Mouse (Mus musculus): ENCODE data around the gene Zic1. TPM values are rescaled to one million over a fixed set of nuclear protein-coding genes. Genes with fewer than 3 reads are reported as not detected.
A peak's percentile ranks its signal among the peaks of the same experiment; 100 is the strongest.

Gene Zic1
- polyA plus RNA-seq, 1 experiment, result 0.13 TPM

- TF ChIP-seq CTCF (IDR thresholded peaks at IDR 0.05; ENCODE audit: low read depth, low read length) (no peak), EP300 (IDR thresholded peaks at IDR 0.05; ENCODE audit: insufficient read depth, low read depth, low read length) (no peak), POLR2A (IDR thresholded peaks at IDR 0.05; ENCODE audit: insufficient read depth, low read length) (no peak)
- H3K27ac ChIP-seq (ENCODE audit: insufficient read depth, low read length), result no peak overlapping the region
- H3K4me3 ChIP-seq (ENCODE audit: low read depth, low read length), result peak overlapping the region; percentile 3
- H3K9me3 ChIP-seq (replicated peaks; ENCODE audit: control insufficient read depth, insufficient read depth, low read length, poor library complexity, severe bottlenecking), result no peaks in the 10 kb centered on the region
- no peaks in the 10 kb centered on the region for H3K36me3 ChIP-seq (ENCODE audit: control insufficient read depth, insufficient read depth, low read length, poor library complexity, severe bottlenecking)
- no peak overlapping the region for H3K9ac ChIP-seq (ENCODE audit: low read depth, poor library complexity, severe bottlenecking)
- H3K27me3 ChIP-seq (ENCODE audit: control insufficient read depth, insufficient read depth, low read length, poor library complexity, severe bottlenecking), result peaks cover 36% of the 10 kb centered on the region
- H3K4me1 ChIP-seq (ENCODE audit: control insufficient read depth, insufficient read depth, low read length), result peaks cover 1% of the 10 kb centered on the region
These were observed 13.0 kb upstream of the Zic1 start for GRCm38 (mm10) chr9:91378411-91379299.

- Histone ChIP-seq H3K4me3 (ENCODE audit: low read depth, low read length) (no peak overlapping the region), H3K4me1 (ENCODE audit: control insufficient read depth, insufficient read depth, low read length) (no peaks in the 10 kb centered on the region), H3K27ac (ENCODE audit: insufficient read depth, low read length) (no peak overlapping the region), H3K36me3 (ENCODE audit: control insufficient read depth, insufficient read depth, low read length, poor library complexity, severe bottlenecking) (no peaks in the 10 kb centered on the region), H3K9ac (ENCODE audit: low read depth, poor library complexity, severe bottlenecking) (no peak overlapping the region), H3K27me3 (ENCODE audit: control insufficient read depth, insufficient read depth, low read length, poor library complexity, severe bottlenecking) (peaks cover 37% of the 10 kb centered on the region), H3K9me3 (replicated peaks; ENCODE audit: control insufficient read depth, insufficient read depth, low read length, poor library complexity, severe bottlenecking) (no peaks in the 10 kb centered on the region)
- TF ChIP-seq CTCF (IDR thresholded peaks at IDR 0.05; ENCODE audit: low read depth, low read length) (no peak), POLR2A (IDR thresholded peaks at IDR 0.05; ENCODE audit: insufficient read depth, low read length) (no peak), EP300 (IDR thresholded peaks at IDR 0.05; ENCODE audit: insufficient read depth, low read depth, low read length) (no peak)
These were observed 12.2 kb upstream of the Zic1 start for GRCm38 (mm10) chr9:91377873-91378150.

GRCm38 (mm10) chr9:91377036-91377872 lies 11.6 kb upstream of the Zic1 start:
- no peaks in the 10 kb centered on the region for H3K4me1 ChIP-seq (ENCODE audit: control insufficient read depth, insufficient read depth, low read length)
- no peak overlapping the region for H3K27ac ChIP-seq (ENCODE audit: insufficient read depth, low read length)

GRCm38 (mm10) chr9:91374665-91375064 lies 9.1 kb upstream of the Zic1 start:
- TF ChIP-seq CTCF (IDR thresholded peaks at IDR 0.05; ENCODE audit: low read depth, low read length) (no peak), POLR2A (IDR thresholded peaks at IDR 0.05; ENCODE audit: insufficient read depth, low read length) (no peak)
- no peak overlapping the region for H3K9ac ChIP-seq (ENCODE audit: low read depth, poor library complexity, severe bottlenecking)
- no peaks in the 10 kb centered on the region for H3K4me1 ChIP-seq (ENCODE audit: control insufficient read depth, insufficient read depth, low read length)
- no peaks in the 10 kb centered on the region for H3K36me3 ChIP-seq (ENCODE audit: control insufficient read depth, insufficient read depth, low read length, poor library complexity, severe bottlenecking)
- H3K9me3 ChIP-seq (replicated peaks; ENCODE audit: control insufficient read depth, insufficient read depth, low read length, poor library complexity, severe bottlenecking), result no peaks in the 10 kb centered on the region
- no peak overlapping the region for H3K27ac ChIP-seq (ENCODE audit: insufficient read depth, low read length)
- H3K27me3 ChIP-seq (ENCODE audit: control insufficient read depth, insufficient read depth, low read length, poor library complexity, severe bottlenecking), result peaks cover 34% of the 10 kb centered on the region
- no peak overlapping the region for H3K4me3 ChIP-seq (ENCODE audit: low read depth, low read length)

More at GRCm38 (mm10) chr9:91377036-91377872, 11.6 kb upstream of the Zic1 start:
- H3K9ac ChIP-seq (ENCODE audit: low read depth, poor library complexity, severe bottlenecking), result no peak overlapping the region
- H3K9me3 ChIP-seq (replicated peaks; ENCODE audit: control insufficient read depth, insufficient read depth, low read length, poor library complexity, severe bottlenecking), result no peaks in the 10 kb centered on the region
- H3K27me3 ChIP-seq (ENCODE audit: control insufficient read depth, insufficient read depth, low read length, poor library complexity, severe bottlenecking), result peaks cover 38% of the 10 kb centered on the region
- no peaks in the 10 kb centered on the region for H3K36me3 ChIP-seq (ENCODE audit: control insufficient read depth, insufficient read depth, low read length, poor library complexity, severe bottlenecking)
- H3K4me3 ChIP-seq (ENCODE audit: low read depth, low read length), result no peak overlapping the region
- TF ChIP-seq CTCF (IDR thresholded peaks at IDR 0.05; ENCODE audit: low read depth, low read length) (no peak), POLR2A (IDR thresholded peaks at IDR 0.05; ENCODE audit: insufficient read depth, low read length) (no peak), EP300 (IDR thresholded peaks at IDR 0.05; ENCODE audit: insufficient read depth, low read depth, low read length) (no peak)

- Histone ChIP-seq H3K36me3 (ENCODE audit: control insufficient read depth, insufficient read depth, low read length, poor library complexity, severe bottlenecking) (no peaks in the 10 kb centered on the region), H3K27me3 (ENCODE audit: control insufficient read depth, insufficient read depth, low read length, poor library complexity, severe bottlenecking) (peaks cover 31% of the 10 kb centered on the region), H3K9ac (ENCODE audit: low read depth, poor library complexity, severe bottlenecking) (no peak overlapping the region), H3K4me3 (ENCODE audit: low read depth, low read length) (no peak overlapping the region), H3K27ac (ENCODE audit: insufficient read depth, low read length) (no peak overlapping the region), H3K9me3 (replicated peaks; ENCODE audit: control insufficient read depth, insufficient read depth, low read length, poor library complexity, severe bottlenecking) (no peaks in the 10 kb centered on the region), H3K4me1 (ENCODE audit: control insufficient read depth, insufficient read depth, low read length) (no peaks in the 10 kb centered on the region)
- no peak for TF ChIP-seq EP300 (IDR thresholded peaks at IDR 0.05; ENCODE audit: insufficient read depth, low read depth, low read length)
- no peak for TF ChIP-seq CTCF (IDR thresholded peaks at IDR 0.05; ENCODE audit: low read depth, low read length)
- no peak for TF ChIP-seq POLR2A (IDR thresholded peaks at IDR 0.05; ENCODE audit: insufficient read depth, low read length)
These were observed 8.4 kb upstream of the Zic1 start for GRCm38 (mm10) chr9:91373811-91374575.

All from ES-Bruce4 (cell line).